Mouse (Mus musculus) cerebellum, postnatal 25 days (tissue): ENCODE measurements around the gene Cilp2.
A peak's percentile ranks its signal among the peaks of the same experiment; 100 is the strongest.

ENCODE experiments used
- DNase-seq, 2 experiments: peaks; one replicate each; pipeline ENCODE4 v3.0.0; 2021; ENCODE audit warnings: mixed read lengths in 2 of 2

The Cilp2 gene

GRCm38 (mm10) chr8:69901484-69902162 lies 14.1 kb upstream of the Cilp2 start:
- peak; percentile 98 for DNase-seq

- DNase-seq, result no peak
These were observed 13.5 kb upstream of the Cilp2 start for GRCm38 (mm10) chr8:69900895-69901451.

GRCm38 (mm10) chr8:69899876-69900275 lies 12.4 kb upstream of the Cilp2 start:
- DNase-seq, result no peak

- no peak for DNase-seq
These were observed 10.4 kb upstream of the Cilp2 start for GRCm38 (mm10) chr8:69897857-69898256.

GRCm38 (mm10) chr8:69895772-69896451 lies 8.4 kb upstream of the Cilp2 start:
- no peak for DNase-seq

- DNase-seq, result no peak
These were observed 7.4 kb upstream of the Cilp2 start for GRCm38 (mm10) chr8:69894836-69895332.

- DNase-seq, result peak; percentile 41 to 73
These were observed 6.4 kb upstream of the Cilp2 start for GRCm38 (mm10) chr8:69893863-69894262.

GRCm38 (mm10) chr8:69890813-69891241 lies 3.3 kb upstream of the Cilp2 start:
- DNase-seq, result peak; percentile 63 to 76

- peak; percentile 35 to 54 for DNase-seq
These were observed 1.4 kb upstream of the Cilp2 start for GRCm38 (mm10) chr8:69888902-69889301.

- peak in 1 of 2 experiments; percentile 31 for DNase-seq
These were observed 868 bp upstream of the Cilp2 start for GRCm38 (mm10) chr8:69888244-69888866.

- no peak for DNase-seq
These were observed 3.3 kb downstream of the Cilp2 start for GRCm38 (mm10) chr8:69884141-69884540.

GRCm38 (mm10) chr8:69882833-69883600 lies 4.5 kb downstream of the Cilp2 start:
- no peak for DNase-seq

GRCm38 (mm10) chr8:69882021-69882756 lies 5.3 kb downstream of the Cilp2 start:
- DNase-seq, result peak; percentile 33 to 60

GRCm38 (mm10) chr8:69881261-69881865 lies 6.1 kb downstream of the Cilp2 start:
- DNase-seq, result no peak

- no peak for DNase-seq
These were observed 6.6 kb downstream of the Cilp2 start for GRCm38 (mm10) chr8:69880841-69881240.

- DNase-seq, result no peak
These were observed 7.8 kb downstream of the Cilp2 start for GRCm38 (mm10) chr8:69879678-69880077.

- DNase-seq, result no peak
These were observed 9.5 kb downstream of the Cilp2 start for GRCm38 (mm10) chr8:69877992-69878391.

- DNase-seq, result no peak
These were observed 10.1 kb downstream of the Cilp2 start for GRCm38 (mm10) chr8:69877396-69877795.

GRCm38 (mm10) chr8:69876967-69877366 lies 10.5 kb downstream of the Cilp2 start:
- no peak for DNase-seq

- DNase-seq, result no peak
These were observed 11.4 kb downstream of the Cilp2 start for GRCm38 (mm10) chr8:69876097-69876496.

- no peak for DNase-seq
These were observed 12.8 kb downstream of the Cilp2 start for GRCm38 (mm10) chr8:69874654-69875053.
